Mouse (Mus musculus) forebrain, embryonic 15.5 days (tissue): ENCODE measurements around the gene Mag. TPM values are rescaled to one million over a fixed set of nuclear protein-coding genes. Genes with fewer than 3 reads are reported as not detected.
"Not testable (repeated sequence)": the region's sequence is repeated elsewhere in the genome, so short reads cannot be mapped to it uniquely, and the experiment has no call there.

Experiments used
- ATAC-seq: fragments of 200-750 bp; cut with Nextera tagmentation; replicated peaks from 2 replicates; pipeline ENCODE4 v1.8.0; 2017; ENCODE audit warnings: mild to moderate bottlenecking, moderate TSS enrichment, moderate library complexity
- H3K27ac ChIP-seq: fragments of 300-500 bp; sonication (generic); replicated peaks from 2 replicates; pipeline ENCODE4 v1.5.1; 2015; ENCODE audit warnings: mild to moderate bottlenecking, inconsistent platforms
- H3K27me3 ChIP-seq: fragments of 300-500 bp; sonication (generic); 2 replicates; pipeline ENCODE4 v1.6.1; 2015; ENCODE audit warnings: inconsistent platforms
- H3K36me3 ChIP-seq: fragments of 300-500 bp; sonication (generic); 2 replicates; pipeline ENCODE4 v1.6.1; 2015; ENCODE audit warnings: mild to moderate bottlenecking, inconsistent platforms
- H3K4me1 ChIP-seq: fragments of 300-500 bp; sonication (generic); 2 replicates; pipeline ENCODE4 v1.6.1; 2015; ENCODE audit warnings: inconsistent platforms
- H3K4me2 ChIP-seq: fragments of 300-500 bp; sonication (generic); replicated peaks from 2 replicates; pipeline ENCODE4 v1.6.1; 2015; ENCODE audit warnings: mild to moderate bottlenecking, inconsistent platforms
- H3K4me3 ChIP-seq: fragments of 300-500 bp; sonication (generic); 2 replicates; pipeline ENCODE4 v1.5.1; 2015; ENCODE audit warnings: mild to moderate bottlenecking, inconsistent platforms
- H3K9ac ChIP-seq: fragments of 300-500 bp; sonication (generic); replicated peaks from 2 replicates; pipeline ENCODE4 v1.6.1; 2015; ENCODE audit warnings: mild to moderate bottlenecking, inconsistent platforms
- H3K9me3 ChIP-seq: fragments of 300-500 bp; sonication (generic); 2 replicates; pipeline ENCODE4 v1.6.1; 2016; ENCODE audit warnings: inconsistent platforms
- WGBS: fragments of 180-500 bp; shearing (Covaris S2); methylation state at CpG from one replicate; pipeline ENCODE4 v1.1.7; 2015; ENCODE audit warnings: mixed read lengths; 5-methylcytosine and 5-hydroxymethylcytosine counted together
- polyA plus RNA-seq: library from polyadenylated mRNA; unstranded; fragments of >200 nt; fragmentation: Nextera tagmentation; extraction: Ambion mirVana; gene quantifications from 2 replicates; pipeline ENCODE4 v1.2.1, GENCODE M21; 2015

The Mag gene
- polyA plus RNA-seq, 1 experiment from 2014 or later = 1.0 TPM

- Histone ChIP-seq H3K36me3 (no peaks in the 10 kb centered on the region), H3K27ac (no peak overlapping the region), H3K27me3 (no peaks in the 10 kb centered on the region), H3K9ac (no peak overlapping the region), H3K9me3 (no peaks in the 10 kb centered on the region), H3K4me2 (no peak overlapping the region), H3K4me3 (no peak overlapping the region), H3K4me1 (no peaks in the 10 kb centered on the region)
- no peak for ATAC-seq
- WGBS = 73% methylated on average over 3 of the region's 3 CpGs
Observed at GRCm38 (mm10) chr7:30924071-30924470, 9.4 kb upstream of the Mag start.

DNA sequence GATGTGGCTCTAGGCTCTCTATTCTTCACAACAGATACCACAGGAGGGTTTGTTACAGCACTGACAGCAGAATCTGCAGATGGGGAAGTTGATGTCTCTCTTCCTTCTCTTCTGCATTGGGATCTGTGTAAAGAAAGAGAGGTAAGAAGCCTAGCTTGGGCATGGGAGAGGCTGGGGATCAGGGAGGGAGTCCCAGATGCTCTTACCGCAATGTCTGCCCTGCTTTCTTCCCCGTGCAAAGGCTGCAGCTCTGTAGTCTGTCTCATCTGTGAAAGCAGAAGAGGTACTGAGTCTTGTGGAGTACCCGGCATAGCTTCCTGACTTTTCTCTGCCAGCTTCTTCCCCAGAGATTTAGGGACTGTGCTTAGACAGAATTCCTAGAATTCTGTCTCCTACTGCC lies 7.8 kb upstream of the Mag start:
- H3K4me2 ChIP-seq = not testable (repeated sequence)

DNA sequence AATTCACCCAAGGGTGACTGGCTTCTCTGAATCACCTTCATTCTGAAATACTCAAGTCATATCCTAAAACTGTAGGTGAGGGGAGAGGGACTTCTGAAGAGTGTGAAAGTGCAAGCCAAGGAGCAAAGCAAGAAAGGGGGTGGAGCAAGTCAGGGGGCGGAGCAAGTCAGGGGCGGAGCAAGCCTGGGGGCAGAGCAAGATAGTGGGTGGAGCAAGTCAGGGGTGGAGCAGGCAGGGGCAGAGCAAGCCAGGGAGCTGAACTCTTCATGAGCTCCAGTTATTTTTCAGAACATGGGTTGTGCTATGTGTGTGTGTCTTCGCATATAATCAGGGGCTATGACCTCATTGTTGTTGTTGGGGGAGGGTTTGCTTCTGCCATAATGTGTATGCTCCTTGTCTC lies 5.5 kb upstream of the Mag start:
- H3K4me1 ChIP-seq = no peaks in the 10 kb centered on the region
- H3K4me2 ChIP-seq = no peak overlapping the region
- no peak overlapping the region for H3K9ac ChIP-seq
- no peak overlapping the region for H3K27ac ChIP-seq
- H3K36me3 ChIP-seq = no peaks in the 10 kb centered on the region
- no peak overlapping the region for H3K4me3 ChIP-seq
- no peaks in the 10 kb centered on the region for H3K9me3 ChIP-seq
- no peaks in the 10 kb centered on the region for H3K27me3 ChIP-seq
- ATAC-seq = no peak
- WGBS = 69% methylated on average over 3 of the region's 3 CpGs

More for the DNA sequence above, 7.8 kb upstream of the Mag start:
- H3K27me3 ChIP-seq, H3K9ac ChIP-seq, H3K4me1 ChIP-seq, H3K27ac ChIP-seq, H3K36me3 ChIP-seq, ATAC-seq, H3K9me3 ChIP-seq, H3K4me3 ChIP-seq: not testable (repeated sequence)
- 41% methylated on average over 3 of the region's 3 CpGs for WGBS

GRCm38 (mm10) chr7:30917219-30917618 lies 2.5 kb upstream of the Mag start:
- Histone ChIP-seq H3K4me2 (no peak overlapping the region), H3K27ac (no peak overlapping the region), H3K4me1 (no peaks in the 10 kb centered on the region), H3K9me3 (no peaks in the 10 kb centered on the region), H3K27me3 (no peaks in the 10 kb centered on the region), H3K4me3 (no peak overlapping the region), H3K9ac (no peak overlapping the region), H3K36me3 (no peaks in the 10 kb centered on the region)
- ATAC-seq = no peak
- 46% methylated on average over 4 of the region's 4 CpGs for WGBS

GRCm38 (mm10) chr7:30916713-30917112 lies 2.0 kb upstream of the Mag start:
- Histone ChIP-seq H3K4me3 (no peak overlapping the region), H3K27ac (no peak overlapping the region), H3K4me2 (no peak overlapping the region), H3K9ac (no peak overlapping the region), H3K4me1 (no peaks in the 10 kb centered on the region), H3K36me3 (no peaks in the 10 kb centered on the region), H3K9me3 (no peaks in the 10 kb centered on the region), H3K27me3 (no peaks in the 10 kb centered on the region)
- 15% methylated on average over 6 of the region's 6 CpGs for WGBS
- no peak for ATAC-seq

GRCm38 (mm10) chr7:30909773-30910172 lies 4.9 kb downstream of the Mag start:
- no peaks in the 10 kb centered on the region for H3K36me3 ChIP-seq
- no peak overlapping the region for H3K4me3 ChIP-seq
- no peak overlapping the region for H3K9ac ChIP-seq
- no peak overlapping the region for H3K4me2 ChIP-seq
- WGBS = 83% methylated on average over 6 of the region's 6 CpGs
- no peak overlapping the region for H3K27ac ChIP-seq
- no peaks in the 10 kb centered on the region for H3K27me3 ChIP-seq
- peaks cover 10% of the 10 kb centered on the region; the same call in 1 of the 2 replicates for H3K4me1 ChIP-seq
- no peak for ATAC-seq
- no peaks in the 10 kb centered on the region for H3K9me3 ChIP-seq

- 22% methylated on average over 15 of the region's 17 CpGs for WGBS
- no peaks in the 10 kb centered on the region for H3K27me3 ChIP-seq
- no peaks in the 10 kb centered on the region for H3K9me3 ChIP-seq
- H3K9ac ChIP-seq = no peak overlapping the region
- ATAC-seq = no peak
- H3K4me2 ChIP-seq = peak overlapping the region; percentile 49
- no peaks in the 10 kb centered on the region for H3K36me3 ChIP-seq
- H3K4me3 ChIP-seq = peak overlapping the region; percentile 27
- H3K4me1 ChIP-seq = peaks cover 10% of the 10 kb centered on the region; the same call in 1 of the 2 replicates
- no peak overlapping the region for H3K27ac ChIP-seq
Observed at GRCm38 (mm10) chr7:30908992-30909431, 5.7 kb downstream of the Mag start.

- ATAC-seq = peak; percentile 58
- H3K9ac ChIP-seq = 0 out of 2 replicates have a peak overlapping the region, but pooled peaks have one; percentile 26
Observed at GRCm38 (mm10) chr7:30908277-30908991, 6.2 kb downstream of the Mag start.

GRCm38 (mm10) chr7:30904042-30904441 lies 10.6 kb downstream of the Mag start:
- Histone ChIP-seq H3K27me3 (no peaks in the 10 kb centered on the region), H3K27ac (no peak overlapping the region), H3K4me1 (peaks cover 10% of the 10 kb centered on the region; the same call in 1 of the 2 replicates), H3K9ac (no peak overlapping the region), H3K9me3 (no peaks in the 10 kb centered on the region), H3K36me3 (no peaks in the 10 kb centered on the region), H3K4me2 (no peak overlapping the region), H3K4me3 (no peak overlapping the region)
- WGBS = 60% methylated on average over 4 of the region's 4 CpGs
- ATAC-seq = no peak

More at GRCm38 (mm10) chr7:30908277-30908991, 6.2 kb downstream of the Mag start:
- 4% methylated on average over 25 of the region's 26 CpGs for WGBS
- Histone ChIP-seq H3K9me3 (no peaks in the 10 kb centered on the region), H3K27me3 (no peaks in the 10 kb centered on the region), H3K4me2 (peak overlapping the region; percentile 49), H3K4me1 (peaks cover 10% of the 10 kb centered on the region; the same call in 1 of the 2 replicates), H3K27ac (no peak overlapping the region), H3K4me3 (peak overlapping the region; percentile 27), H3K36me3 (no peaks in the 10 kb centered on the region)

DNA sequence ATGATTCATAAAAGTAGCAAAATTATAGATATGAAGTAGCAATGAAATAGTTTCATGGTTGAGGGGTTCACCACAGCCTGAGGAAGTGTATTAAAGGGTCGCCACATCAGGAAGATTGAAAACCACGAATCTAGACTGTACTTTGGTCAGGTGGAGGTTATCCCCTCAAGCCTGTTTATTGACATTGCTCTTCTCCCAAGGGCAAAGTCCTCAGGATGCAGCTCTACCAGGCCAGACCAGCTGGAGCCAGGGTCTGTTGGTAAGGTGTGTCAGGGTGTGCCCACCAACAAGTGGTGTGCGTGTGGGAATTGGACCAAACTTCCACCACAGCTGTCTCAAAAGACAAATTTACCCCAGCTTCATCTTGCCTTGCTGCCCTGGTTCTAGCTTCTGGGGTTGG lies 19.5 kb downstream of the Mag start:
- 95% methylated on average over 3 of the region's 3 CpGs for WGBS

GRCm38 (mm10) chr7:30892515-30892914 lies 22.2 kb downstream of the Mag start:
- Histone ChIP-seq H3K27ac (no peak overlapping the region), H3K9me3 (no peaks in the 10 kb centered on the region), H3K4me1 (no peaks in the 10 kb centered on the region), H3K27me3 (no peaks in the 10 kb centered on the region), H3K9ac (no peak overlapping the region), H3K4me2 (no peak overlapping the region), H3K36me3 (no peaks in the 10 kb centered on the region), H3K4me3 (no peak overlapping the region)
- no peak for ATAC-seq
- 77% methylated on average over 3 of the region's 3 CpGs for WGBS

More for the DNA sequence above, 19.5 kb downstream of the Mag start:
- no peaks in the 10 kb centered on the region for H3K4me1 ChIP-seq
- no peaks in the 10 kb centered on the region for H3K36me3 ChIP-seq
- H3K27ac ChIP-seq = no peak overlapping the region
- no peak overlapping the region for H3K4me3 ChIP-seq
- ATAC-seq = no peak
- no peaks in the 10 kb centered on the region for H3K27me3 ChIP-seq
- no peak overlapping the region for H3K4me2 ChIP-seq
- no peaks in the 10 kb centered on the region for H3K9me3 ChIP-seq
- no peak overlapping the region for H3K9ac ChIP-seq

DNA sequence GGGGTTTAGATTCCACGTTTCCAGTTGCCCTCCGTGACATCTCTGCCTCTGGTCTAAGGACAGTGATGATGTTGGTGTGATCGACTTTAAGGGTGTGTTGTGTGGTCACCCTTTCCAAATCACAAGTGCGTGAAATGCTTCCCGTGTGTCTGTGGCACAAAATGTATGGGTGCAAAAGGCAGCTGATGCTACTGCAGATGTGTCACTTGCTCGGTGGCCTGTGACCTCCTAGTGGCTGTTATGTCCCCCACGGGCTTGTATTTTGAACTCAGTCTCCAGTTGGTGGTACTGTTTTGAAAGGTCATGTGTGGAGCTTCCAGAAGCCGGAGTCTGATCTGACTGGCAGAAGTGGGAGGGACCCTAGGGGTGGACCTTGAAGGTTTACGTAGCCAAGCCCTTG lies 22.9 kb downstream of the Mag start:
- H3K9ac ChIP-seq = no peak overlapping the region
- H3K4me2 ChIP-seq = no peak overlapping the region
- no peaks in the 10 kb centered on the region for H3K9me3 ChIP-seq
- H3K27ac ChIP-seq = no peak overlapping the region
- no peak overlapping the region for H3K4me3 ChIP-seq
- no peaks in the 10 kb centered on the region for H3K4me1 ChIP-seq
- no peak for ATAC-seq
- no peaks in the 10 kb centered on the region for H3K27me3 ChIP-seq
- whole genome bisulfite sequencing = 87% methylated on average over 9 of the region's 9 CpGs
- H3K36me3 ChIP-seq = no peaks in the 10 kb centered on the region

DNA sequence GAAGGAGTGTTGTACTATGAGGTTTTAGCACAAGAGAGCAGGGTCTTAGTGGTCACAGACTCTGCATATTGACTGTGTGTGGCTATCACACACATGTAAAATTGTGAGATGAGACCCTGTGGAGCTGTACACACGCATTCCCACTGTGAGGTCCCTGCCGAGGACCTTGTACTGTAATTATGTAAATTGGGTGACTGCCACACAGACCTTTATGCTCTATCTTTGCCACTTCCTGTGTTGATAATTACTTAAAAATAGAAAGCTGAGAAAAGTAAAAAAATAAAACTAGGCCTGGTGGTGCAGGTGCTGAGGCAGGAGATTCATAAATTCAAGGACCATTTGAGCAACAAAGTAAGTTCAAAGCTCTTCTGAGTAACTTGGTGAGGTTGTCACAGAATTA lies 24.0 kb downstream of the Mag start:
- Histone ChIP-seq H3K27me3 (no peaks in the 10 kb centered on the region), H3K4me2 (no peak overlapping the region), H3K36me3 (no peaks in the 10 kb centered on the region), H3K27ac (no peak overlapping the region), H3K9me3 (no peaks in the 10 kb centered on the region), H3K4me1 (no peaks in the 10 kb centered on the region), H3K9ac (no peak overlapping the region), H3K4me3 (no peak overlapping the region)
- ATAC-seq = no peak
- 72% methylated on average over 2 of the region's 2 CpGs for WGBS
